Mouse (Mus musculus) bone marrow macrophage, adult 2 months (primary cell): ENCODE data around the gene Myb.

Experiments used
- CTCF ChIP-seq: IDR thresholded peaks from 2 replicates; pipeline ENCODE4 v1.5.1; 2012; ENCODE audit warnings: low read depth, mild to moderate bottlenecking, low read length, moderate library complexity
- POLR2A ChIP-seq: IDR thresholded peaks from 2 replicates; pipeline ENCODE4 v1.6.1; 2012; ENCODE audit warnings: mild to moderate bottlenecking, low read depth, low read length, borderline replicate concordance

GRCm38 (mm10) chr10:21189756-21190397, 29.1 kb upstream of the Myb start:
- TF ChIP-seq CTCF (no peak), POLR2A (no peak)
